Mouse (Mus musculus): ENCODE measurements at regions not wholly inside any gene's neighbourhood (a gene's known extent, or its start where the extent isn't known, plus 50 kb on each side); places are given as distances from the start of the nearest gene placed in this dataset.

- Histone ChIP-seq H3K4me2 (replicated peaks; ENCODE audit: low read depth, low read length) (no peak overlapping the region), H3K4me1 (ENCODE audit: insufficient read depth, low read depth, low read length) (no peaks in the 10 kb centered on the region), H3K36me3 (ENCODE audit: insufficient read depth, low read length) (no peaks in the 10 kb centered on the region), H3K27me3 (replicated peaks; ENCODE audit: insufficient read depth, low read length) (no peaks in the 10 kb centered on the region), H3K9ac (replicated peaks; ENCODE audit: low read depth) (no peak overlapping the region), H3K27ac (ENCODE audit: low read length) (no peak overlapping the region), H3K4me3 (ENCODE audit: low read depth, low read length) (no peak overlapping the region), H3K9me3 (ENCODE audit: low read length) (no peaks in the 10 kb centered on the region)
- TF ChIP-seq EP300 (IDR thresholded peaks at IDR 0.05) (no peak), CTCF (IDR thresholded peaks at IDR 0.05) (no peak)
- WGBS: 79% methylated on average over 3 of the region's 3 CpGs
- no peak for DNase-seq (ENCODE audit: low spot score)
- ATAC-seq: no peak
Observed at GRCm38 (mm10) chr15:41165534-41165933, 1031.4 kb downstream of the 9330182O14Rik start.

- no peak overlapping the region for H3K27ac ChIP-seq (ENCODE audit: low read length)
- no peak for DNase-seq (ENCODE audit: low spot score)
- H3K9me3 ChIP-seq (ENCODE audit: low read length): no peaks in the 10 kb centered on the region
- no peaks in the 10 kb centered on the region for H3K4me1 ChIP-seq (ENCODE audit: insufficient read depth, low read depth, low read length)
- no peak overlapping the region for H3K4me2 ChIP-seq (replicated peaks; ENCODE audit: low read depth, low read length)
- H3K9ac ChIP-seq (replicated peaks; ENCODE audit: low read depth): no peak overlapping the region
- WGBS: 84% methylated on average over 5 of the region's 5 CpGs
- H3K4me3 ChIP-seq (ENCODE audit: low read depth, low read length): no peak overlapping the region
- no peak for ATAC-seq
- H3K27me3 ChIP-seq (replicated peaks; ENCODE audit: insufficient read depth, low read length): no peaks in the 10 kb centered on the region
- TF ChIP-seq EP300 (IDR thresholded peaks at IDR 0.05) (no peak), CTCF (IDR thresholded peaks at IDR 0.05) (no peak)
- H3K36me3 ChIP-seq (ENCODE audit: insufficient read depth, low read length): no peaks in the 10 kb centered on the region
Observed at GRCm38 (mm10) chr15:41190792-41191191, 1056.6 kb downstream of the 9330182O14Rik start.

GRCm38 (mm10) chr15:41193240-41193639 lies 1059.1 kb downstream of the 9330182O14Rik start:
- TF ChIP-seq EP300 (IDR thresholded peaks at IDR 0.05): no peak
- TF ChIP-seq CTCF (IDR thresholded peaks at IDR 0.05): peak; percentile 54
- Histone ChIP-seq H3K4me1 (ENCODE audit: insufficient read depth, low read depth, low read length) (no peaks in the 10 kb centered on the region), H3K27ac (ENCODE audit: low read length) (no peak overlapping the region), H3K4me2 (replicated peaks; ENCODE audit: low read depth, low read length) (no peak overlapping the region), H3K9ac (replicated peaks; ENCODE audit: low read depth) (no peak overlapping the region), H3K36me3 (ENCODE audit: insufficient read depth, low read length) (no peaks in the 10 kb centered on the region), H3K27me3 (replicated peaks; ENCODE audit: insufficient read depth, low read length) (no peaks in the 10 kb centered on the region), H3K9me3 (ENCODE audit: low read length) (no peaks in the 10 kb centered on the region), H3K4me3 (ENCODE audit: low read depth, low read length) (no peak overlapping the region)
- WGBS: 30% methylated on average over 3 of the region's 3 CpGs
- DNase-seq (ENCODE audit: low spot score): peak; percentile 35
- ATAC-seq: no peak

DNA sequence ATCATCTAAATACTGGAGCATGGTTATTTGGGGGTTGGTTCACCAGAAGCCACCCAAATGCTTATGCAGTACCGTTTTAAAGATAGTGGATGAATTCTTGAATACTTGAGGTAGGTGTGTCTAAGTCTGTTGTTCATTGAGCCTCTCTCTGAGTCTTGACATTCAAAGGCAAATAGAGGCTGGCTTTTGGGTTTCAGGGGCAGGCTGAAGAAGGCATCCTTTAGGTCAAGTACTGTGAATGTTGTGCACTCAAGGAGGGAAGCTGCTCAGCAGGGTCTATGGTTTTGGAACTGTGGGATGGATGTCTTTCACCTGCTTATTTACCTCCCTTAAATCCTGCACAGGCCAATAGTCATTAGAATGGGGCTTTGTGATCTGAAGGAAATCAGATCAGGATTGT lies 1089.6 kb downstream of the 9330182O14Rik start:
- DNase-seq (ENCODE audit: low spot score) (no peak), ATAC-seq (no peak)
- Histone ChIP-seq H3K4me1 (ENCODE audit: insufficient read depth, low read depth, low read length) (no peaks in the 10 kb centered on the region), H3K36me3 (ENCODE audit: insufficient read depth, low read length) (no peaks in the 10 kb centered on the region), H3K9ac (replicated peaks; ENCODE audit: low read depth) (no peak overlapping the region), H3K4me2 (replicated peaks; ENCODE audit: low read depth, low read length) (no peak overlapping the region), H3K9me3 (ENCODE audit: low read length) (no peaks in the 10 kb centered on the region), H3K27ac (ENCODE audit: low read length) (no peak overlapping the region), H3K4me3 (ENCODE audit: low read depth, low read length) (no peak overlapping the region), H3K27me3 (replicated peaks; ENCODE audit: insufficient read depth, low read length) (no peaks in the 10 kb centered on the region)
- TF ChIP-seq CTCF (IDR thresholded peaks at IDR 0.05) (no peak), EP300 (IDR thresholded peaks at IDR 0.05) (no peak)
- 59% methylated on average over 1 of the region's 1 CpGs for WGBS

DNA sequence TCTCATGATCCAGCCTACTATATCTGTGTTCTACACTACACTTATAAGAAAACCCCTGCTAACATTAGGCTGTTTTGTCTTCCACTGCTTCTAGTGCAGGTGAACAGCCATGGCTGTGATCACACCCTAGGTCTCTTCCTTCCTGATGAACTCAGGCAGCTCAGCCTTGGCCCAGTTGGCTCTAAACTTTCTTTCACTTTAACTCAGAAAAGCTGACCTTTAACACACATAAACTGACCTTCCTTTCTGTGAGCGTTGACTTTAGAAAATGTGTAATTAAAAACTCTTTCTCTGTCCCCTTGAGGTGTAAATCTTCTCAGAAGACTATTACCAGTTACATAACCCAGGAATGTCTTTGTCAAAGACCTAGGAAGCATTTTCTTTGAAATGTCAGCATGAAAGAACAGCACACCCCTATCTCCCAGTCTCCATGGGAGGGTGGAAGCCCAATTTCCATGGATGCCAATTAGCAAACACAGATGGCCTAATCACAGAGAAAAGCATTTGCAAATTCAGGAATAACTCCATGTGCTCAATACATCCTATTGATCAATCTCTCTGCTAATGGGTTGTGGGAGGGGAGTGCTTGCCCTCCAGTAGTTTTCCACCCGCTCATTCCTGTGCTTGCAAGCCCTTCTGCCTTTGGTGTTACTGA lies 1098.4 kb downstream of the 9330182O14Rik start:
- WGBS: 39% methylated on average over 2 of the region's 2 CpGs
- Histone ChIP-seq H3K36me3 (ENCODE audit: insufficient read depth, low read length) (no peaks in the 10 kb centered on the region), H3K9me3 (ENCODE audit: low read length) (no peaks in the 10 kb centered on the region), H3K4me1 (ENCODE audit: insufficient read depth, low read depth, low read length) (no peaks in the 10 kb centered on the region), H3K27me3 (replicated peaks; ENCODE audit: insufficient read depth, low read length) (no peaks in the 10 kb centered on the region), H3K9ac (replicated peaks; ENCODE audit: low read depth) (no peak overlapping the region), H3K27ac (ENCODE audit: low read length) (no peak overlapping the region), H3K4me2 (replicated peaks; ENCODE audit: low read depth, low read length) (no peak overlapping the region), H3K4me3 (ENCODE audit: low read depth, low read length) (no peak overlapping the region)
- no peak for ATAC-seq
- TF ChIP-seq EP300 (IDR thresholded peaks at IDR 0.05): no peak
- no peak for TF ChIP-seq CTCF (IDR thresholded peaks at IDR 0.05)
- DNase-seq (ENCODE audit: low spot score): no peak
